Mouse (Mus musculus) cerebellum, adult 2 months (tissue): Measurements from ENCODE around the gene Cideb. TPM values are rescaled to one million over a fixed set of nuclear protein-coding genes. Genes with fewer than 3 reads are reported as not detected.
"Not testable (repeated sequence)": the region's sequence is repeated elsewhere in the genome, so short reads cannot be mapped to it uniquely, and the experiment has no call there.

Experiments used
- DNase-seq, 2 experiments: peaks; one replicate each; pipeline ENCODE4 v3.0.0; 2021
- H3K27ac ChIP-seq: fragments of 200-500 bp; 2 replicates; pipeline ENCODE4 v1.5.1; 2012; ENCODE audit warnings: low read length, control low read depth, inconsistent platforms; ENCODE audit not compliant: insufficient read depth
- H3K27me3 ChIP-seq: fragments of 200-500 bp; 2 replicates; pipeline ENCODE4 v1.6.1; 2012; ENCODE audit warnings: inconsistent platforms, mild to moderate bottlenecking, low read length, moderate library complexity; ENCODE audit not compliant: control insufficient read depth, insufficient read depth
- H3K4me1 ChIP-seq: fragments of 200-500 bp; 2 replicates; pipeline ENCODE4 v1.6.1; 2011; ENCODE audit warnings: low read length; ENCODE audit not compliant: control insufficient read depth, insufficient read depth
- H3K4me3 ChIP-seq: fragments of 200-500 bp; replicated peaks from 2 replicates; pipeline ENCODE3; 2011; ENCODE audit warnings: mild to moderate bottlenecking, low read depth, low read length, control low read depth; ENCODE audit not compliant: insufficient read depth
- CTCF ChIP-seq: fragments of 200-500 bp; IDR thresholded peaks from 2 replicates; pipeline ENCODE4 v1.5.1; 2011; ENCODE audit warnings: low read depth, mild to moderate bottlenecking, control low read depth, low read length, moderate library complexity, borderline replicate concordance; ENCODE audit not compliant: insufficient read depth
- POLR2A ChIP-seq: fragments of 200-500 bp; IDR thresholded peaks from 2 replicates; pipeline ENCODE4 v1.6.1; 2011; ENCODE audit warnings: low read length, control low read depth, borderline replicate concordance; ENCODE audit not compliant: insufficient read depth
- WGBS: fragments of 180-500 bp; shearing (Covaris S2); methylation state at CpG from one replicate; pipeline ENCODE4 v1.1.7; 2018; 5-methylcytosine and 5-hydroxymethylcytosine counted together
- polyA plus RNA-seq: library from polyadenylated mRNA; depleted of rRNA; stranded (reverse); fragments of >200 nt; gene quantifications from 2 replicates; pipeline ENCODE4 v1.2.3, GENCODE M21; 2012

Cideb gene
- polyA plus RNA-seq, 1 experiment = 15.2 TPM

DNA sequence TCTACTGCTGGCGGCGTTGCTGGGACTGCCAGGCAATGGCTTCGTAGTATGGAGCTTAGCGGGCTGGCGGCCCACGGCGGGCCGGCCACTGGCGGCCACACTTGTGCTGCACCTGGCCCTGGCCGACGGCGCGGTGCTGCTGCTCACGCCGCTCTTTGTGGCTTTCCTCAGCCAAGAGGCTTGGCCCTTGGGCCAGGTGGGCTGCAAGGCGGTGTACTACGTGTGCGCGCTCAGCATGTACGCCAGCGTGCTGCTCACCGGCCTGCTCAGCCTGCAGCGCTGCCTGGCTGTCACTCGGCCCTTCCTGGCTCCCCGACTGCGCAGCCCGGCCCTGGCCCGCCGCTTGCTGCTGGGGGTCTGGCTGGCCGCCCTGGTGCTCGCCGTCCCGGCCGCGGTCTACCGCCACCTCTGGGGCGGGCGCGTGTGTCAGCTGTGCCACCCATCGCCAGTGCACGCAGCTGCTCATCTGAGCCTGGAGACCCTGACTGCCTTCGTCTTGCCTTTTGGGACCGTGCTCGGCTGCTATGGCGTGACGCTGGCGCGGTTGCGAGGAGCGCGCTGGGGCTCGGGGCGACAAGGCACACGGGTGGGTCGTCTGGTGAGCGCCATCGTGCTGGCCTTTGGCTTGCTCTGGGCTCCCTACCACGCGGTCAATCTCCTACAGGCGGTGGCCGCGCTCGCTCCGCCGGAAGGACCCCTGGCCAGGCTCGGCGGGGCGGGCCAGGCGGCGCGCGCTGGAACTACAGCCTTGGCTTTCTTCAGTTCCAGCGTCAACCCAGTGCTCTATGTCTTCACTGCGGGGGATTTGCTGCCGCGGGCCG lies 4.0 kb upstream of the Cideb start:
- DNase-seq = peak; percentile 46 to 57
- Histone ChIP-seq H3K4me3 (peak overlapping the region; percentile 43), H3K27ac (no peak overlapping the region), H3K4me1 (peaks cover 5% of the 10 kb centered on the region; the same call in 1 of the 2 replicates), H3K27me3 (no peaks in the 10 kb centered on the region)
- TF ChIP-seq POLR2A (no peak), CTCF (peak; percentile 22; the same call in 1 of the 2 replicates)
- 2% methylated on average over 77 of the region's 77 CpGs for WGBS

DNA sequence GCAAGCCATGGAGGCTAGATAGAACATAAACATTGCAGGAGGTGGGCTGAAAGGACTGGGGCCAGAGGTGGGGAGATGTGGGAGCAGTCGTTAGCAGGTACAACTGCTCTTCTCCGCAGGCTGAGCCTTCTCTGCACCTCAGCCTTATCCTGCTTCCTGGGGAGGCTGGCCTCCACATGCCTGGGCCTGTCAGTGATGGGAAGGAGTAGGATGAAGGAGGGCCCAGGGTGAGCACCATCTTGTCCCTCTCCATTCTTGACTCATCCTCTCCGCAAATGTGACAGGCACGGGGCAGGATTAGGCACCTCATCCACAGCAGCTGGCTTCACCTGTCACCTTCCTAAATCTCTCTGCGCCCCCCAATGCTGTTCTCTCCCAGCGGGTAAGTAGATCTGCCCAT lies 2.9 kb upstream of the Cideb start, which contains the start of gene Ltb4r2:
TSS of gene Ltb4r2 (plus strand) at position 266 of the 400 bp plus-strand sequence.
- no peak within 1 kb of the TSS for H3K27ac ChIP-seq
- 0 out of 2 replicates have a peak, but pooled peaks cover 2% of the 10 kb centered on the region for H3K4me1 ChIP-seq
- TF ChIP-seq POLR2A (no peak), CTCF (no peak)
- no peaks in the 10 kb centered on the region for H3K27me3 ChIP-seq
- WGBS = 91% methylated on average over 6 of the region's 6 CpGs
- DNase-seq = no peak
- peak within 1 kb of the TSS; percentile 43 for H3K4me3 ChIP-seq

DNA sequence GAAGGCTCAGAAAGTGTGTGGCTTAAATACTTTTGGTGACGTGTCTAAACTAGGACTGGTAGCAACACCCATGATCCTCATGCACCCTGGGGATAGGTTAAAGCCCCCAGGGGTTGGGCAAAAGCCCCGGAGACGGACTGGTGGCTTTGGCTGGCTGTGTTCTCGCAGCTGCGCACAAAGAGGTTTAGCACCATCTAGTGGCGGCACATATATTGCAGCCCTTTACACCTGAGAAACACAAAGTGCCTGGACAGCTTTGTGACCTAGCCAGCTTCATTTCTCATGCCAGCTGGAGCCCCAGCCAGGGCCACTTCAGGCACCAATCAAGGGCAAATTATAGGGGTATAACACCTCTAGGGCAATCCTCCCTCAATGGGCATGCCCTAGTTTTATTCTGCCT lies 1.9 kb upstream of the Cideb start:
- peak; percentile 53 for TF ChIP-seq CTCF
- not testable (repeated sequence) for H3K27ac ChIP-seq, H3K4me1 ChIP-seq, H3K27me3 ChIP-seq, H3K4me3 ChIP-seq
- WGBS = 2% methylated on average over 6 of the region's 6 CpGs
- DNase-seq = peak; percentile 77 to 88

DNA sequence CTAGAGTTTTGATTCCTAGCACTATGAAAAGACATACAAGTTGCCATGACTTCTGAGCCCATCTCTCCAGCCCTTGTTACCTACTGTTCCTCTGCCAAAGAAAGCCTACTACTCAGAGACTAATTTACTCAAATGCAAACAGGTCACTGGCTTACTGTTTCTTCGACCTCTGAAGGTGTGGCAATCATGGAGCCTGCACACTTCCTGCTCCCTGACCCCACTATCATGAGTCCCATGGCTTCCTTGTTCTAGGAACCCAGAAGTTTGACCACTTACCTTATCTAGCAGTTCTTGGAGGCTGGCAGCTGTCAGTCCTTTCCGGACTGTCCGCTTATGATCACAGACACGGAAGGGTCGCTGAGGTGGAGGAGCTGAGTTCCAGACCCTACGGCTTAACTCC lies 692 bp downstream of the Cideb start:
- TF ChIP-seq POLR2A = no peak
- TF ChIP-seq CTCF = no peak
- 86% methylated on average over 6 of the region's 6 CpGs for WGBS

DNA sequence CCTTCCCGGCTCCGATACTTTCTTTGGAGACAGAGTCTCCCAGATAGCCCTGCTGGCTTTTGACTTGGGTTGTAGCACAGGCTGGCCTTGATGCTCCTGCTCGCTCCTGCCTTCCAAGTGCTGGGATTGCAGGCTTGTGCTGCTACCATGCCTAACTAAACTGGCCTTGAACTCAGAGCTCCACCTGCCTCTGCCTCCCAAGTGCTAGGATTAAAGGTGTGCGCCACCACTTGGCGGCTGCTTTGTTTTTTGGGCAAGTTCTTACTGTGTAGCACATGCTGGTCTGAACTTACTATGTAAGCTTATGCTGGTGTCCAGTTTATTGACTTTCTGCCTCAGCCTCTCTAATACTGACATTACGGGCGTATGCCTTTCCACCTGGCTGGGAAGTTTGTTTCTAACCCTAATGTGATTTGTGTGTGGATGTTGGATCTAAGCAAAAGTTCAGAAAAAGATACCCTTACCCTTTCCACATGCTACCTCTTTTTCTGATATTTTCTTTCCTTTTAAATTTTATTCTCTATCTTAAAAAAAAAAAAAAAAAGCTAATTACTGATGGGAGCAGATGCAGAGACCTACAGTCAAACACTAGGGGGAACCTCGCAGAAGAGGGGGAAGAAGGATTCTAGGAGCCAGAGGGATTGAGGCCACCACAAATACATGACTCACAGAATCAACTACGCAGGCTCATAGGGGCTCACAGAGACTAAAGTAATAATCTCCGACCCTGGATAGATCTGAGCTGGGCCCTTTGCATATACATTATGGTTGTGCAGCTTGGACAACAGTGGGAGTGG lies 11.0 kb downstream of the Cideb start:
- no peak for DNase-seq
- 89% methylated on average over 10 of the region's 10 CpGs for WGBS
- TF ChIP-seq CTCF = no peak
- TF ChIP-seq POLR2A = no peak

More for the DNA sequence above, 692 bp downstream of the Cideb start:
- Histone ChIP-seq H3K4me1 (0 out of 2 replicates have a peak, but pooled peaks cover 2% of the 10 kb centered on the region), H3K27me3 (no peaks in the 10 kb centered on the region), H3K4me3 (no peak overlapping the region), H3K27ac (no peak overlapping the region)
- no peak for DNase-seq

DNA sequence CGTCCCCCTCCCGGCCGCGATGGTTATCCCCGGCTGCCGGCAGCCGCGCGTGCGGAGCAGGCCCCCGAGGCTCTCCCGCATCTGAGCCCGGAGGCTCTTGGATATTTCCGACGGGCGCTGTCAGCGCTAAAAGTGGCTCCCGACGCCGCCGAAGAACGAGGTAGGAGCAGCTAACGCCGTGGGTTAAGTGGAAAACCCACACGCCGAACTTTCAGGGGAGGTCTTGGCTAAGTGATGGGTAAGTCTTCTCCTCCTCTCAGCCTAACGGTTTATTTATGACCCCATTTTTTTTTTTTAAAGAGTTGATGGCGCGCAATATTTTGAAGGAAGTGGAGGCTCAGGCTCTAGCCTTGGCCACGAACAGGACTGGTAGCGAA lies 12.4 kb downstream of the Cideb start:
- Histone ChIP-seq H3K27me3 (no peaks in the 10 kb centered on the region), H3K4me1 (0 out of 2 replicates have a peak, but pooled peaks cover 4% of the 10 kb centered on the region), H3K4me3 (peak overlapping the region; percentile 83), H3K27ac (no peak overlapping the region)
- under 1% methylated on average over 31 of the region's 31 CpGs for WGBS
- TF ChIP-seq CTCF = no peak
- no peak for TF ChIP-seq POLR2A
- no peak for DNase-seq

More for the DNA sequence above, 11.0 kb downstream of the Cideb start:
- Histone ChIP-seq H3K4me3 (no peak overlapping the region), H3K27me3 (no peaks in the 10 kb centered on the region), H3K4me1 (0 out of 2 replicates have a peak, but pooled peaks cover 4% of the 10 kb centered on the region), H3K27ac (no peak overlapping the region)

DNA sequence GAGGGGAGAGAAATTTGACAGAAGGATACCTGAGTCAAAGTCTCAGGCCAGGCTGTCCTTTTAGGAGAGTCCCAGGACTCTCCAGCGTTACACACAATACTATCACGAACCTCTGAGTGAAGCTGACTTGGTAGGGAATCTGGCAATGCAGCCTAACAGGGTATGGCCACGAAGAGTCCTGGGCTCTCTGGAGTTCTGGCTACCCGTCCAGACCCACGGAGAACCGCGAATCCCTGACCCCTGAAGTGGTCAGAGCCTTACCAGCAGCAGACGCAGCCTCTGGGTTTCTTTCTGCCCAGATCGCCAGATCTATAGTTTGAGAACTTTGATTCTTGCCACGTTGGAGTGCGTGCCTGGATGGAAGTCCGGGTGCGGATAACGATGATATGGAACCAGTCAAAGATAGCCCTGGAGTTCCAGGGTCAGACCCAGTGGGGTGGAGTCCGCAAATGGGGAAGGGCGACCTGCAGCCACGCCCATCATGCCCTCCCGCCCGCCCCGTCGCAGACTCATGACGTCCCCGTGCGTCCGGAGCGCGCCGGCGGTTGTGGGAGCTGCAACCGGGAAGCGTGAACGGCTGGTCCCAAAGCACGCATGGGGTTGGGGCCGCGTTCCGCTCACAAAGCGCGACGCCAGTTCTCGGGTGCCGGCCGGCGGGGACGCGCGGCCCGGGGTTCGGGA lies 12.9 kb downstream of the Cideb start, which contains the start of the genes Dhrs1 and Nop9:
TSS of gene Dhrs1 (minus strand) at position 511 of the 681 bp plus-strand sequence.
TSS of gene Nop9 (plus strand) at position 514 of the 681 bp plus-strand sequence.
- peak; percentile 64; the same call in 1 of the 2 replicates for TF ChIP-seq POLR2A
- TF ChIP-seq CTCF = no peak
- Histone ChIP-seq H3K4me3 (peak within 1 kb of the TSS; percentile 83), H3K4me1 (0 out of 2 replicates have a peak, but pooled peaks cover 4% of the 10 kb centered on the region), H3K27me3 (no peaks in the 10 kb centered on the region), H3K27ac (peak within 1 kb of the TSS; percentile 13; the same call in 1 of the 2 replicates)
- DNase-seq = peak; percentile 86 to 87
- WGBS = 2% methylated on average over 48 of the region's 48 CpGs
